Mouse (Mus musculus) brain, adult 2 months (tissue): ENCODE data around the gene Ssh1.

Source experiments
- DNase-seq: peaks from one replicate; pipeline ENCODE4 v3.0.0; 2011; ENCODE audit warnings: low read depth, low spot score

Ssh1 gene

DNA sequence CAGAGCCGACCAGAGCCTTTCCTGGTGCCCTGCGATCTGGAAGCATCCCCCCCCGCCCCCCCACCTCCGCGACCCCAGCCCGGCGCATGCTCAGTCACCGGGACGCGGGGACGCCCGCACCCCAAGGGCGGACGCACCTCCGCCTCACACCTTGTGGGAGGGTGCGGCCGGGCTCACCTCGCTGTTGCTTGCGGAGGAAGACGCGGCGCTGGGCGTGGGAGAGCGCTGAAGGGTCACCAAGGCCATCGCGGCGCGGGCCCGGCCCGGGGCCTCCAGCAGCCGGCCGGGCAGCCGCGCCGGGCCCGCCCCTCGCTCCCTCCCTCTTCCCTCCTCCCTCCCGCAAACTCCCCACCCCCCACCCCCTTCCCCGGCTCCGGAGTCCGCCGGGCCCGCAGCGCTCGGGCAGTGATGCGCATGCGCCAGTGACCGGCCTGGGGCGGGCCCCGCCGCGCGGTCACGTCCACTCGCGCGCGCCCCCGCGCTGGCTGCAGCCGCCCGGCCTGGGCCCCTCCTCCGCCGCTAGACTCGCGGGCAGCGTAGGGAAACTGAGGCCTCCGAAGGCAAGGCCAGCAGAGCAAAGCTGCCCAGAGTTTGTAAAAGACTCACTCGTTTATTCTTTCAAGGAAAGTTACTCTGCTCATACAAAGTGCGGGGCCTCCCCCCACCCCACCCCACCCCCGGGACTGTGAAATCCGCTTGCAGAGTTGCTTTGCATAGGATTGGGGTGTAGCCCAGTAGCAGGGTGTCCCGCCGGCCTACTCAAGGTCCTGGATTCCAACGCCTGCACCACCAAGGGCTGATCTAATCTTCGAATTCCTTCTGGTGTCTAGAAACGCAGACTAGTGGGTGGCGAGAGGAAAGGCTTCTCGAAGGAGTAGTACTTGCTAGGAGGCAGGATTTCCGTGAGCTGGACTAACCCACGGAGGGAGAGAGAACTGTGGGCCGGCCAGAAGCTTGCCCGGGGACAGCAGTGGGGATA is at the start of gene Ssh1:
TSS of gene Ssh1 (minus strand) at position 408 of the 979 bp plus-strand sequence.
- peak; percentile 92 for DNase-seq

DNA sequence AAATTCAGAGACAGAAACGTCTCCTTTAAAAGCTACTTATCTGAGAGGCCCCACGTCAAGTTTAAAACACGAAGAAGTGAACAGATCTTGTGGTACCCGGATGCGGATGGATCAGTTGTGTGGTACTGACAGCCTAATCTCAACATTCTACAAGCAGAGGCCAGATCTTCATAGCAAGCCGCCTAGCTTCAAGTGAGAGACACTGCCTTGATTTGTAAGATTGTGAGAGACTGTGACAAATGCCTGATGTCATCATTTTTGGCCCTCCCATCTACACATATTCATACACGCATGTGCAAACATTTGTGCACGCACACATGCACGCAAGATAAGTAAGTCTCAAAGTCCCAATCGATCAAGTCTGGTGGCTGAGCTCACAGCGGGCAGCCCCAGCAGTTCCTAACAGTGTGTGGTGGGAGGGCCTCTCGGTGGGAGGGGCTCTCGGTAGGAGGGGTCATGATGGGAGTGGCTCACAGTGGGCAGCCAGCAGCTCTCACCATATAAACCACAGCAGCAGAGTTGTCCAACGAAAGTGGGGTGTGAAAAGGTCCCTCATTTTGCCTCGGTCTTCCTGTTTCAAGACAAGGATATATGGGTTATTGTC is 47.7 kb upstream of the Ssh1 start:
- DNase-seq, result no peak

DNA sequence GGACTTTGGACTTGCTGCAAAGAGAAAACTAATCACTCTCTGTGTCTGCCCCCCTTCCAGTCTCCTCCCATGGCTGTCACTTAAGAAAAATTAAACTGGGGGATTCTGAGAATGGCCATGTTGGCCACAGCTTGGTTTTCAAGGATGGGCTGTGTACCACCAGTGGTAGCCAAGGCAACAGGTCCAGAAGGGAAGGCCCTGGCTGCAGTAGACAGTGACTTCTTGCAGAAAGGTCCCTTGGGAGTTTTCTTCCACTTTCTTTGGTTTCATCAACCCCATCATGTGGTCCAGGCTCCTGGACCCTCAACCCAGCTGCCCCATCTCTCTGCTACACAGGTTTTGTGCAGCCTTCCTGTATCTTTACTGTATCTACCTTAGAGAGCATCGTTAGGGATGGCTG is 47.2 kb upstream of the Ssh1 start:
- DNase-seq, result no peak

DNA sequence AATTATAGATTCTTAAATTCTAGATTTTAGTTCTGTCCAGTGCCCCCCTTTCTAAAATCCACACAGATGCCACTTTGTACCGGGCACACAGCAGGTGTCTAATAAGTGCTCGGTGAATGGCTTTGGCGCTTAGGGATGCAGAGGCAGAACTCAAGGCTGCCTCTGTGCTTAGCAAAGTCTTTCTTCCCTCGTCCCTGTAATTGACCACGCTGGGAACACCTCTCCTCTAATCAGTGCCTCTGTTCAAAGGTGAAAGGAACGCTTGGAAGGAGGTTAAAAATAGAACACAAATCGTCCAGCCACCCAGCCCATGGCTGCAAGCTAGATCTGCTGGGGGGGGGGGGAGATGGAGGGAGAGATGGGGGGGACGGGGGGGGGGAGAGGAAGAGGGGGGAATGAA is 46.8 kb upstream of the Ssh1 start:
- no peak for DNase-seq

DNA sequence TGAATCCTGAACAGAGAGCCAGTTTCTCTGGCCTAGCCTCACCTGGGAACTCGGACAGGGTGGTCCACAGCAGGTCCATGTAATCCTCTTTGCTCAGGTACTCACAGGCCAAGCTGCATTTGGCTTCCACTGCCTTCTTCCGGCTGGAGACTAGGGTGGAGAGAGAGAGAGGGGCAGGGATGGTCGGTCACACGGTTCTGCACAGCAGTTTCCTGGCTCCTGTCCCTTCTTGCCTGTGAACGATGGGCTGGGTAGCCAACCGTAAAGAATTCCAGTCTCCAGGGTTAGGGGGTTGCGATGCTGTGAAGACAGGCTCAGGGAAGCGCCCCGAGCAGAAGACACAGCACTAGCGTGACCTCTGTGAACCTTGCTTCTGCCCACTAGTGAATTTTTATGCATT is 41.4 kb upstream of the Ssh1 start:
- peak; percentile 53 for DNase-seq

DNA sequence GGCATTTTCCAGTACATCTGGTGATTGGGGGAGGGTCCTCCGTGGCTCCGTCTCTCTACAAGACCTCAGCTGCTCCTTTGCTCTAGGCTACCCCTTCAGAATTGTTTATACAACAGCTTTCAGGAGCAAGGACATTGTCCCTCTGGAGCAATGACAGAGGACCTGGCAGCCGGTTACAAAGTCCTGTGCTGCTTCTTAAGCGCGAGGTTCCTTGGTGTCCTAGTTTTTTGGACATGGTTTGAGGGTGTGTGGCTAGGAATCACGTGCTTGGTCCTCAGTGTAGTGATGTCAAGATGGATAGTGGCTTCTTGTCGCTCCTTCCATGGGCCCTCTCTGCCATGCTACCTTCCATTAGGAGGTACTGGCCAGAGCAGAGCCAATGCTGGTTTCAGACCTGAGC is 40.7 kb upstream of the Ssh1 start:
- no peak for DNase-seq

DNA sequence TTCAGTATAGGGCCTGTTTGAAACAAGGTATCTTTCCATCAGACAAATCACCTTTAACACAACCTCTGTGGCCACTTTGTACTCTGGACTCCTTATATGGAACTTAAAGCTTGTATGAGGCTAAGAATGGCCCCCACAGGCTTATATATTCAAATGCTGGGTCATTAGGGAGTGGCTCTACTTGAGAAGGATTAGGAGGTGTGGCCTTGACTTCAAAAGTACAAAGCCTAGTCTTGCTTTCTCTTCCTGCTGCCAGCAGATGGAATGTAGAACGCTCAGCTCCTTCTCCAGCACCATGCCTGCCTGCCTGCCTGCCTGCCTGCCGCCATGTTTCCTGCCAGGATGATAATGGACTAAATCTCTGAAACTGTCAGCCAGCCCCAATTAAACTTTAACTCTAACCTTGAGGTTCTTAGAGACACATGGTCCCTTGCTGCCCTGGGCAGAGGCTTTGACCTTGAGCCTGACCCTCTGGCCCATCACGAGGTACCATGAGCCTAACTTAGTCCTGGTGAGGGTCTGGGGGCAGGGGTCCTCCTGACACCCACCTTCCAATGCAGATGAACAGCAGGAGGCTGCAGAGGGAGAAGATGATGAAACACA is 38.6 kb upstream of the Ssh1 start:
- DNase-seq, result no peak

DNA sequence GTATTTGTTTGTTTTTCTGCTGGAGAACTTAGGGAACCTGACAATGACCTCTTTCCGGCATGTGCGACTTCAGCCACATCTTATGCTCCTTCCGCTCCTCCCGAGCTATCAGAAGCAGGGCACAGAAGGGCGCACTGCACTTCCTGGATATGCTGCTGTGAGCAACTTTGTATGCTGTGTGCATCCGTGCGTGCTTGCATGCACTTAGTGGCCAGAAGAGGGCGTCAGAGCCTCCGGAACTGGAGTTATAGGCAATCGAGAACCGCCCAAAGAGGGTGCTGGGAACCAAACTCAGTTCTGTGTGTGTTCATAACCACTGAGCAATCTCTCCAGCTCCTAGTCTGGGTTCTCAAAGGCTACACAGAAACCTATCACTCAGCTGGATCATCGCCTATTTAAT is 37.0 kb upstream of the Ssh1 start:
- DNase-seq, result no peak

DNA sequence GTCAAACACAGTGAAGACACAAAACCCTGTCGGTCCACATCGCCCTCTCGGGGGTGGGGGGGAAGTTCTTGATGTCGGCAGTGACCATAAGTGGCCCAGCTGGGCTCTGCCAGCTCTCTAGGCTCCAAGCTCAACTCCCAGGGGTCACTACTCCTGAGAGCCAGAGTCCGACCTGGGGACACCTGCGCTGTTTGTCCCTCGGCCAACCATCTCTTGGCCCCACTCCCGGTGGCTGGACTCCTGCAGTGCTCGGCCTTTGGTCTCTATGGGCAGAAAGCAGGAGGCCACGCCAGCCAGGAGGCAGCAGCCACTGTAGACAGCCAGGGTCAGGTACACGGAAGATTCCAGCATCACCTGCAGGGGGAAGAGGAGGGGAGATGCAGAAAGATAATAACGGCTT is 34.4 kb upstream of the Ssh1 start:
- DNase-seq, result peak; percentile 51

DNA sequence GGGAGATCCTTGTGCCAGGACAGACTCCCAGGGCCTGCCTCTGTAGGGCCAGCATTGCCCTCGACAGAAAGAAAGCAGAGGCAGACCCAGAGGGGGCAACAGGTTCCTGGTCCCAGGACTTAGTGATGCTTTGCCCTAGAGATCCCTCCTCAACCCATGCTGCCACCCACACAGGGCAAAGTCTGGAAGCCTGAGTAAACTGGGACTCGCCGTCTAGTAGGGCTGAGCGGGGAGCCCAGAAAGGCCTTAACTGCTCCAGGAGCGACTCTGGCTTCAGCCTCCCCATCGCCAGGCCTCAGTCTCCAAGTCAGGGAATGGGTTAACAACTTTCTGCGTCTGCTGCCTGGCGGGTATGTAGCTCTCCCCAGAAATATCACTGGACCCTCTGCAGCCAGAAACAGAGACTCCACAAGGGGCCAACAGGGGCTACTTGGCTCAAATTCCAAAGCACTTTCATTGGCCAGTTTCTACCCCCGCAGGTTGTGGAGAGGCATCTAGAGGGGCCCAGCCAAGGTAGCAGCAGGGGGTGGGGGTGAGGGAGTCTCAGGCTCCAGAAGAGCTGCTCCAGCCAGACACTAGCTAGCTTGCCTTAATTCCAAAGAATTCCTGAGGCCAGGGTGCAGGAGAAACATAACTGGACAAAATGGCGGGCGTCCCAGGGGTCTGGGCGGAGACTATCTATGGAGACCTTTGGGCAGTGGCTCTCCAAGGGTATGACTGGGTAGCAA is 33.7 kb upstream of the Ssh1 start:
- DNase-seq, result no peak

DNA sequence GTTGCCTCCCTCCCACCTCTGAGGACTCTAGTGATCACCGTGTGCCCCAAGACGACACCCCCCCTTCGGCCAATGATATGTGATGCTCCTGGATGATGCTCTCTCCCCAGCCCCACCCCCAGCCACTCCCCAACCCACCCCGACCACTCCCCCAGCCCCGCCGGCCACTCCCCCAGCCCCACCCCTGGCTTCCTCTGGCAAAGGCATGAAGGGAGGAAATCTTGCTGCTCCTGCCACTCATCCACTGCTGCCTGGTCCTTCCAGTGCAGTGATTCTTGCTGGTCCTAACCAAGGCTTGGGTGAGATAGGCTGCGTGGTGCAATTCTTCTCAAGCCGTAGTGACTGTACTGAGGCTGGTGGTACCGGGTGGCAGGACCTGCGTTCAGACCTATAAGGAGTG is 31.2 kb upstream of the Ssh1 start:
- peak; percentile 52 for DNase-seq

DNA sequence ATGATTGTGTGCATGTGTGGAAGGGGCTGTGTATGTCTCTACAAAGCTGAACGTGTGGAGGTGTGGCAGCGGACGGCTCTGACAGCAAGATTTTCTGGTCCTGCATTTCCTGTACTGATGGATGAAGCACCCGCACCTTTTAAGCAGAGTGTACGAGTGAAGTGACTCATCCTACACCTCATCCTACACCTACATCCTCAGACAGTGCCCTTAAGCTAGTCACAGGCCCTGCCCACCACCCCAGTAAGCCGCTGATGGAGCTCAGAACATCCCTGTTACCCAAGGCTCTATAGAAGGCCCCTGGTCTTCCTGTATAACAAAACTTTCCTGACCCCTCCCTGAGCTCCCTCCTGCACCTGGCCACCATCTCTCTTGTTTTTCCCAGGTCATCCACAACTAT is 30.7 kb upstream of the Ssh1 start:
- DNase-seq, result peak; percentile 54

DNA sequence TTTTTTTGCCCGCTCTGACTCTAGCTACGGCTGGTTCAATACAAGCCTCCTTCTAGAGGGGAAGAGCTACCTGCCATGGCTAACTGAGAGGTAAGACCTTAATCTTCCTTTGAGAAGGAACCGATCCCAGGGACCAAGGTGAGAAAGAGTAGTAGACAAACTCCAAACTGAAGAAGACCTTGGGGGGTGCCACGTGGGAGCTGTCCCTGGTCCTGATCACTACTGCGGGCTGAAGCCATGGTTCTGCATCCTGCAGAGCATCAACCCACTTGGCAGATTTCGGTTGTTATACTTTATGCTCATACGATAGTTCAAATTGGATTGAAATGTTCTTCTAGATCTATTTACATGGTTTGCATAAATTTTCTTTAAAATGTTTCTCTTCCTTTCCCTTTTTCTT is 21.4 kb upstream of the Ssh1 start:
- DNase-seq, result no peak

DNA sequence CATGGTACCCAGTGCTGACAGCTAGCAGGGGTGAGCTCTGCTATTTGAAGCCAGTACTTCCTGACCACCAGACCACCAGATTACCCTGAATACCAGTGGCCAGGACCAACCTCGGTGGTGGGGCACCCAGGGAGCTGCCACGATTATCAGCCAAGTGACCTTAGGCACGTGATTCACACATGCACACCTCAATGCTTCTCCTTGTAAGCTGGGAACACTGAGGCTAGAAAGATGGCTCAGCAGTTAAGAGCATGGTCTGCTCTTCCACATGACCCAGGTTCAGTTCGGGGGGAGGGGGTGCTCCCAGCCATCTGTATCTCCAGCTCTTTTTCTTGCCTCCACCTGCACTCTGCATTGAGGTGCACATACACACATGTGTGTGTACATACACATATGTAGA is 15.4 kb upstream of the Ssh1 start:
- DNase-seq, result no peak

DNA sequence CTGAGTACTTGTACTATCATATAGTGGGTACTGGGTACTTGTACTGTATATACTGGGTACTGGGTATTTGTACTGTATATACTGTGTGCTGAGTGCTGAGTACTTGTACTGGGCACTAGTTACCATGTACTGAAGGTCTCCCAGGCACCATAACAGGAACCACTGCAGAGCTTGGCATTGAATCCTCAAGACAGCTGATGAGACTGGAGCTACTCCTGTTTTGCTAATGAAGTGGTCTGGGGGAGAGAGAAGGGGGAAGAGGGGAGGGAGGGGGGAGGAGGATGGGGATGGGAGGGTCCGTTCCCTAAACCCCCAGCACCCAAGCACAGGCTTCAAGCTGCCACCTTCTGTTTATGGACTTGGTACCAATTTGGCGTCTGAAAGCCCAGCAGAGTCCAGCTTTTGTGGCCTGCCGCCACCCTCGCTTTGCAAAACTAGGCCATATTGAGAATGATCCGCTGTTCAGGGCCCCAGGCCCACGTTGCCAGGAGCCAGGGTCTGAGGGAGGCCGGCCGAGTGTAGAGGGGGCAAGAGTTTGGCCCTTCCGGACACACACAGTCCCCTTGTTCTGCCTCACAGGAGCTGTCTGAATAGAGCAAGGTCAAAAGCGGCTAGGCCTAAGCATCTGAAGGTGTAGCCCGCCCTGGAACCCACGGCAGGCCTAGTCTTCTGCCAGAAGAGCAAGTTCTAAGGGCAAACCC is 14.2 kb upstream of the Ssh1 start:
- no peak for DNase-seq

DNA sequence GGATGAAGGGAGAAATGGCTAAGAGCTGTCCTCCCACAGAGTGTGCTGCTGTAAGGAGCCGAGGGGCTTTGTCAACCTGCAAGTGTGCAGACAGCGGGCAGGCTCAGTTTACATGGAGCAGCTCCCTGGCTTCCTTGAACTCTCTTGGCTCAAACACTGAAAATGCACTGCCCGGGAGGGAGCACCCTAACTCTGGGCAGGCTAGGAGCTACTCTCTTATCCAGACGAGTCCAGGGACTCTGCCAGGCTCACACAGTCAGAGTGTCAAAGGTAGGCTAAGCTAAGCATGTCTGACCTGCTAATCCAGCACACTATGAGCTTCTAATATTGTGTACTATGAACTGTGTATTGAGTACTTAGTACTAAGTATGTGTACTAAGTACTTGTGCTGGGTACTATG is 13.3 kb upstream of the Ssh1 start:
- no peak for DNase-seq

DNA sequence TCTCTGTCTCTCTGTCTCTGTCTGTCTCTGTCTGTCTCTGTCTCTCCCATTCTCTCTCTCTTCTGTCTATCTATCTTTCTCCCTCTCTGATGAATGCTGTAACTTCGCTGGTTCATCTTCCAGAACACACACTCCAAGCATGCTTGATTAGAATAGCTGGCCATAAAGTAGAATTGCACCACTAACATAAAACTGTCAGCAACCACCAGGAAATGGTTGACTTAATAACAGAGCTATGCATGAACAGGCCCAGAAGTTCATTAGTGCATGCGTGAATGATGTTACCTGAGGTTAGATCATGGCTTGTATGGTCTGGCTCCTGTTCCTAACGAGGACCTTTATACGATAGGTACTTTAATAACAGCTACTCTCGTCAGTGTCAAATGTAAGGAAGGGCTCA is 11.4 kb upstream of the Ssh1 start:
- no peak for DNase-seq

DNA sequence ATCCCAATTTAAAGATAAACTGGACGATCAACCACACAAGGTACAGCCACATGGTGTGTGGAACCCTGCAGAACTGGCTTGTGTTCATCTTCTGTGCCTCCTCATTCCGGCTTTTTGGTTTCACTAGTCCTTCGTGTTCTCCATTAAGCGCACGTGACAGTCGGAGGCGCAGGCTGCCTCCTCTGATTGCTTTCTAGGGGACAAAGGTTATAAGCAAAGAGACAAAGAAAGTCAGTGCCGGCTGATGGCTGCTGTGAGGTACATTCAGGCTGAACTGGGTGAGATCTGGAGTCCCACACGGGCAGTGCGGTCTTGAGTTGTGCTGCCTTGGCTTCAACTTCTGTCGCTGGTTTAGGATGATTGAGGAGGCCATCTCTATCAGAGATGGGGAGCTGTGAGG is 10.9 kb upstream of the Ssh1 start:
- no peak for DNase-seq

DNA sequence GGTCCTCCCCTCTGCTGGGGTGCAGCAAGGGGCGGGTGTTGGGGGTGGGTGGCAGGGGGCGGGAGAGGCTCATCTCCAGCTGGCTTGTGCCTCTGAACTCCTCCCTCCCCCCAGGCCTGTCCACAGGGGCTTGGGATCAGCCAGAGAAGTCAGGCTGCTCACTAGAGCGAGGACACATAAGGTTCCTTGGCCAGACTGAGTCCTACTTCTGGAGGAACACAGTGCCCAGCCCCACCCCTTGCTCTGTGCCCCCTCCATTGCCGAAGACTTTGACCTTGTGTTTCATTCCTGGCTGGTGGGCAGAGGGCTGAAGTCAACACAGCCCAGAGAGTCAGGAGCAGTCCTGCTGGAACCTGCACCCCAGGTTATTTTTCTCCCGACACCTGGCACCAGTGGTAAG is 9.8 kb upstream of the Ssh1 start, which contains the start of gene Dao:
TSS of gene Dao (plus strand) at position 162 of the 400 bp plus-strand sequence.
- no peak for DNase-seq

DNA sequence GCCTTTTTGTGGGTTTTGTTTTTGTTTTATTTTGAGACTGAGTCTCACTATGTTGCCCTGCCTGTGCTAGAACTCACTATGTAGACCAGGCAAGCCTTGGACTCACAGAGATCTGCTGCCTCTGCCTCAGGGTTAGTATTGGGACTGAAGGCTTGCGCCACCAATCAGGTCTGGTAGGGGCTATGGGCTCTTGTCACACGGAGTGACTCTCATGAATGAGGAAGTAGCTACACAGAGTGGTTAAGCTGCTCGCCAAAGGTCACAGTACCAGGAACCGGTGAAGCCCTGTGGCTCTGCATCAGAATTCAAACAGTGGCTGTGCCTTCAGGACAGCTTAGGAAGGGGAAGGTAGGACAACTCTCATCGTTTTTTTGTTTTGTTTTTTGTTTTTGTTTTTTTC is 5.7 kb upstream of the Ssh1 start:
- no peak for DNase-seq

DNA sequence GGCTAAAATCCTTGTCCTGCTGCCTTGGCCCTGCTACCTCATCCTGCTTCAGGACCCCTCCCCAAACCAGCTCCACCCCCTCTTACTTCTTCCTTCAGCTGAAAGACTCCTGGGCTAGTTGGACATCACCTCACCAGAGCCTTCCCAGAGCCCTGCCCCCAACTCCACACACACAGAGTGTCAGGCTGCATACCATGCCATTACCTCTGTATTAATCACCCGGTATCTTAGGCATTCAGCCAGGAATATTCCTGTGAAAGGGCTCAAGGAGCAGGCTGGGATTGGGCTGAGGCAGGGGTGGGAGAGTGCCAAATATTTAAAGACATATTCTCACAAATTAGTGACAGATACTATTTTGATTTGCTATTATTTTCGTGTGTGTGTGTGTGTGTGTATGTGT is 2.8 kb upstream of the Ssh1 start:
- no peak for DNase-seq
